Mouse (Mus musculus): Measurements from ENCODE around the gene Olfr53. TPM values are rescaled to one million over a fixed set of nuclear protein-coding genes. Genes with fewer than 3 reads are reported as not detected.

Olfr53 gene
- polyA plus RNA-seq, 1 experiment from 2014 or later = not detected

DNA sequence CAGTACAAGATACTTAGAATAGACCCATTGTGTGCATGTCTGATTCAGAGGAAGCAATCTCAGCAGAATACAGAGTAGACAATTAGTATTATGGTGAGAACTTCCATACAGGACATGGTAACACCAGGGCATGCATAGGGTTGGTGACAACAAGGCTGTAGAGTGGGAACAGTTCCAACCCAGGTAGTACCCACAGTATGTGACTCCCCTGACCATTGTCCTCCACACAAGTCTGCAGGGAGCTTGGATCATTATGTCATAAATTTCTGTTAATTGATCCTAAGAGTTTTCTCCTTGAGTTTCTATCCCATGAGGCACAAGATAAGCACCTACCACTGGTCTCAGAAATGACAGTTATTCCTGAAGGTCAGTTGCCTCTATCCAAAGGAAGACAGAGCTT lies 50.7 kb downstream of the Olfr53 start, which contains the start of gene Olfr541:
Gene Olfr541 (plus strand): TSS at position 301 of the 400 bp plus-strand sequence.
- H3K4me2 ChIP-seq (ENCODE audit: low read depth, low read length) = no peak within 1 kb of the TSS
- no peaks in the 10 kb centered on the region for H3K36me3 ChIP-seq (ENCODE audit: control insufficient read depth, insufficient read depth)
- H3K27ac ChIP-seq (ENCODE audit: low read length) = no peak within 1 kb of the TSS
- H3K4me1 ChIP-seq (ENCODE audit: control insufficient read depth, low read depth, low read length) = no peaks in the 10 kb centered on the region
- no peaks in the 10 kb centered on the region for H3K9me3 ChIP-seq (replicated peaks; ENCODE audit: control insufficient read depth, low read length)
- H3K27me3 ChIP-seq (ENCODE audit: control insufficient read depth, insufficient read depth, low read depth, low read length) = no peaks in the 10 kb centered on the region
- no peak for ATAC-seq (ENCODE audit: low read depth)
- no peak within 1 kb of the TSS for H3K4me3 ChIP-seq (ENCODE audit: low read depth, low read length)
- H3K9ac ChIP-seq (ENCODE audit: low read depth, low read length) = no peak within 1 kb of the TSS

Other genes starting within 250 kb of the Olfr53 start
- gene Olfr531, start 243.5 kb upstream of the Olfr53 start, polyA plus RNA-seq (2015; fragmentation: Nextera tagmentation; extraction: Ambion mirVana) = not detected in 2 replicates
- gene Olfr532, start 224.8 kb upstream of the Olfr53 start, polyA plus RNA-seq (2015; fragmentation: Nextera tagmentation; extraction: Ambion mirVana) = not detected in 2 replicates
- not detected in 2 replicates for gene Olfr533, start 183.1 kb upstream of the Olfr53 start, polyA plus RNA-seq (2015; fragmentation: Nextera tagmentation; extraction: Ambion mirVana)
- not detected in 2 replicates for gene Olfr535, start 162.2 kb upstream of the Olfr53 start, polyA plus RNA-seq (2015; fragmentation: Nextera tagmentation; extraction: Ambion mirVana)
- gene Olfr536, start 139.1 kb upstream of the Olfr53 start, polyA plus RNA-seq (2015; fragmentation: Nextera tagmentation; extraction: Ambion mirVana) = not detected in 2 replicates
- not detected in 2 replicates for gene Olfr538, start 78.6 kb upstream of the Olfr53 start, polyA plus RNA-seq (2015; fragmentation: Nextera tagmentation; extraction: Ambion mirVana)
- not detected in 2 replicates for gene Olfr46, start 45.2 kb upstream of the Olfr53 start, polyA plus RNA-seq (2015; fragmentation: Nextera tagmentation; extraction: Ambion mirVana)
- not detected in 2 replicates for gene Olfr61, start 17.5 kb upstream of the Olfr53 start, polyA plus RNA-seq (2015; fragmentation: Nextera tagmentation; extraction: Ambion mirVana)
- gene Olfr539, start 13.5 kb downstream of the Olfr53 start, polyA plus RNA-seq (2015; fragmentation: Nextera tagmentation; extraction: Ambion mirVana) = not detected in 2 replicates
- gene Olfr45, start 35.5 kb downstream of the Olfr53 start, polyA plus RNA-seq (2015; fragmentation: Nextera tagmentation; extraction: Ambion mirVana) = not detected in 2 replicates
- gene Olfr541, start 50.8 kb downstream of the Olfr53 start, polyA plus RNA-seq (2015; fragmentation: Nextera tagmentation; extraction: Ambion mirVana) = not detected in 2 replicates
- 0.97 and 1.1 TPM in 2 replicates for gene Cyp2e1, start 117.3 kb downstream of the Olfr53 start, polyA plus RNA-seq (2015; fragmentation: Nextera tagmentation; extraction: Ambion mirVana)
- 0.07 and 0.14 TPM in 2 replicates for gene Syce1, start 141.4 kb downstream of the Olfr53 start, polyA plus RNA-seq (2015; fragmentation: Nextera tagmentation; extraction: Ambion mirVana)
- 0.06 and 0.16 TPM in 2 replicates for gene Zfp941, start 175.7 kb downstream of the Olfr53 start, polyA plus RNA-seq (2015; fragmentation: Nextera tagmentation; extraction: Ambion mirVana)
- 30.3 and 32.9 TPM in 2 replicates for gene Urah, start 188.6 kb downstream of the Olfr53 start, polyA plus RNA-seq (2015; fragmentation: Nextera tagmentation; extraction: Ambion mirVana)
- gene Scgb1c1, start 199.1 kb downstream of the Olfr53 start, polyA plus RNA-seq (2015; fragmentation: Nextera tagmentation; extraction: Ambion mirVana) = not detected in 2 replicates
- not detected in 2 replicates for gene Odf3, start 201.4 kb downstream of the Olfr53 start, polyA plus RNA-seq (2015; fragmentation: Nextera tagmentation; extraction: Ambion mirVana)
- not detected in 2 replicates for gene Gm45785, start 209.9 kb downstream of the Olfr53 start, polyA plus RNA-seq (2015; fragmentation: Nextera tagmentation; extraction: Ambion mirVana)
- 21.2 and 21.5 TPM in 2 replicates for gene Ric8a, start 210.5 kb downstream of the Olfr53 start, polyA plus RNA-seq (2015; fragmentation: Nextera tagmentation; extraction: Ambion mirVana)
- gene Bet1l, start 211.1 kb downstream of the Olfr53 start, polyA plus RNA-seq (2015; fragmentation: Nextera tagmentation; extraction: Ambion mirVana) = 19.3 and 20.9 TPM in 2 replicates
- gene Psmd13, start 235.5 kb downstream of the Olfr53 start, polyA plus RNA-seq (2015; fragmentation: Nextera tagmentation; extraction: Ambion mirVana) = 108 and 123 TPM in 2 replicates
- 21.9 and 23.6 TPM in 2 replicates for gene Sirt3, start 235.9 kb downstream of the Olfr53 start, polyA plus RNA-seq (2015; fragmentation: Nextera tagmentation; extraction: Ambion mirVana)